In genomic region chr2:91252001-91252400, GRCm38 (mm10) we compare ENCODE assay signal across 28 mouse cellular contexts. TPM values are rescaled to one million over a fixed set of nuclear protein-coding genes. Genes with fewer than 3 reads are reported as not detected.
DNase-seq lines count a peak whose midpoint lies in the region; ATAC-seq and TF ChIP-seq lines count a peak whose summit lies in the region.
"Had no signal": no experiment of that assay in that cellular context is flagged by ENCODE, and none has a peak within 500 bp of the region (broad histone marks: within the 10 kb centered on the region; RNA-seq: fewer than 3 reads in every experiment).

No protein-coding gene starts in this region.

- peak overlapping the region; percentile 54; the same call in 1 of the 2 replicates for H3K27ac ChIP-seq in heart, embryonic 12.5 days (ENCODE audit: poor library complexity, severe bottlenecking)
- peak overlapping the region; percentile 63 for H3K27ac ChIP-seq in heart, embryonic 15.5 days
- peak overlapping the region; percentile 52 for H3K27ac ChIP-seq in heart, postnatal 0 days (ENCODE audit: low read depth)
- H3K27ac ChIP-seq: embryonic facial prominence, embryonic 10.5 days; embryonic facial prominence, embryonic 13.5 days; forebrain, embryonic 12.5 days; forebrain, embryonic 15.5 days; hindbrain, embryonic 14.5 days; hindbrain, postnatal 0 days had no signal

- 57% methylated on average over 4 of the region's 4 CpGs for WGBS in heart, embryonic 12.5 days
- 45% methylated on average over 4 of the region's 4 CpGs for WGBS in heart, embryonic 15.5 days
- WGBS in heart, postnatal 0 days, result 47% methylated on average over 4 of the region's 4 CpGs

- no peak overlapping the region for H3K4me2 ChIP-seq in heart, embryonic 12.5 days
- no peak overlapping the region for H3K4me2 ChIP-seq in heart, embryonic 15.5 days
- no peak overlapping the region for H3K4me2 ChIP-seq in heart, postnatal 0 days (ENCODE audit: low read depth, low read length)
- H3K4me2 ChIP-seq: embryonic facial prominence, embryonic 13.5 days; forebrain, embryonic 12.5 days; forebrain, embryonic 15.5 days; hindbrain, embryonic 14.5 days had no signal

- intact Hi-C loops in heart, postnatal 14 days (cut with DNase I), result no loop called here
- intact Hi-C loops in heart, postnatal 10 days (cut with DNase I), result no loop called here

- ATAC-seq in heart, embryonic 12.5 days (ENCODE audit: insufficient number of reproducible peaks, low FRiP score), result no peak
- ATAC-seq in heart, embryonic 15.5 days (replicated peaks; ENCODE audit: insufficient number of reproducible peaks, insufficient read depth, low FRiP score, low read depth), result no peak
- ATAC-seq in heart, postnatal 0 days (ENCODE audit: insufficient read depth, low read depth), result no peak
- ATAC-seq: activated CD4-positive, CD25-positive, alpha-beta regulatory T cell, adult 4 months; CD4-positive, CD25-positive, alpha-beta regulatory T cell, adult 4 months; forebrain, embryonic 15.5 days; hindbrain, postnatal 0 days; inflammation-experienced regulatory T-cells, adult 6 months; intestine, embryonic 16.5 days had no signal

- peaks cover 26% of the 10 kb centered on the region for H3K27me3 ChIP-seq in heart, embryonic 12.5 days (replicated peaks)
- H3K27me3 ChIP-seq in heart, embryonic 15.5 days, result peaks cover 3% of the 10 kb centered on the region; the same call in 1 of the 2 replicates
- 0 out of 2 replicates have a peak, but pooled peaks cover 5% of the 10 kb centered on the region for H3K27me3 ChIP-seq in heart, postnatal 0 days (ENCODE audit: control insufficient read depth, insufficient read depth, low read length)

- no peak overlapping the region for H3K9ac ChIP-seq in heart, embryonic 12.5 days
- H3K9ac ChIP-seq in heart, embryonic 15.5 days, result no peak overlapping the region
- no peak overlapping the region for H3K9ac ChIP-seq in heart, postnatal 0 days (replicated peaks; ENCODE audit: low read depth, low read length)
- H3K9ac ChIP-seq: embryonic facial prominence, embryonic 13.5 days; forebrain, embryonic 12.5 days; forebrain, embryonic 15.5 days; hindbrain, embryonic 14.5 days had no signal

- H3K36me3 ChIP-seq in heart, embryonic 12.5 days, result no peaks in the 10 kb centered on the region
- H3K36me3 ChIP-seq in heart, embryonic 15.5 days, result no peaks in the 10 kb centered on the region
- H3K36me3 ChIP-seq in heart, postnatal 0 days (replicated peaks; ENCODE audit: control insufficient read depth, insufficient read depth, low read length), result no peaks in the 10 kb centered on the region
- H3K36me3 ChIP-seq: embryonic facial prominence, embryonic 10.5 days; embryonic facial prominence, embryonic 13.5 days; forebrain, embryonic 12.5 days; forebrain, embryonic 15.5 days had no signal

- H3K9me3 ChIP-seq in heart, embryonic 12.5 days (replicated peaks), result no peaks in the 10 kb centered on the region
- no peaks in the 10 kb centered on the region for H3K9me3 ChIP-seq in heart, embryonic 15.5 days (replicated peaks)
- H3K9me3 ChIP-seq in heart, postnatal 0 days (replicated peaks; ENCODE audit: control insufficient read depth, low read length), result no peaks in the 10 kb centered on the region
- H3K9me3 ChIP-seq: embryonic facial prominence, embryonic 10.5 days; embryonic facial prominence, embryonic 13.5 days; forebrain, embryonic 12.5 days; forebrain, embryonic 15.5 days had no signal

- DNase-seq in heart, adult 11 months, result peak; percentile 65
- no peak for DNase-seq in heart, postnatal 14 days
- DNase-seq in heart, postnatal 10 days, result no peak
- DNase-seq in heart, adult 9 months (ENCODE audit: low spot score in 2 of 2), result no peak
- DNase-seq in heart, postnatal 0 days (ENCODE audit: low spot score), result no peak
- DNase-seq in kidney, postnatal 14 days, result no peak
- DNase-seq: adrenal gland, postnatal 10 days; cerebellum, adult 11 months; cerebellum, adult 2 months; cerebellum, adult 9-11 months; cerebellum, postnatal 25 days; embryo, embryonic 11 days; gastrocnemius, postnatal 10 days; kidney, adult 18-20 months; kidney, adult 9 months had no signal

- no peak for TF ChIP-seq EP300 in heart, postnatal 0 days (IDR thresholded peaks at IDR 0.05; ENCODE audit: low read depth)

- no peak overlapping the region for H3K4me3 ChIP-seq in heart, embryonic 12.5 days
- H3K4me3 ChIP-seq in heart, embryonic 15.5 days, result no peak overlapping the region
- H3K4me3 ChIP-seq in heart, postnatal 0 days (ENCODE audit: low read depth, low read length), result no peak overlapping the region
- H3K4me3 ChIP-seq: embryonic facial prominence, embryonic 10.5 days; embryonic facial prominence, embryonic 13.5 days; erythroblast, embryonic 14.5 days; forebrain, embryonic 12.5 days; forebrain, embryonic 15.5 days had no signal

- TF ChIP-seq CTCF in heart, postnatal 0 days (IDR thresholded peaks at IDR 0.05; ENCODE audit: low read depth), result no peak

- peaks cover 28% of the 10 kb centered on the region for H3K4me1 ChIP-seq in heart, embryonic 12.5 days (replicated peaks)
- peaks cover 17% of the 10 kb centered on the region for H3K4me1 ChIP-seq in heart, embryonic 15.5 days (replicated peaks)
- H3K4me1 ChIP-seq in heart, postnatal 0 days (ENCODE audit: control insufficient read depth, insufficient read depth), result 0 out of 2 replicates have a peak, but pooled peaks cover 9% of the 10 kb centered on the region

RNA-seq across cellular contexts. Expression of gene Pacsin3, which starts 3.8 kb away (rescaled TPM):
- total RNA-seq in heart, postnatal 14 days (2021), result 100 to 1,000 TPM; 106 to 109 TPM
- polyA plus RNA-seq in heart, embryonic 12.5 days (2016; fragmentation: Nextera tagmentation; extraction: Ambion mirVana), result 30.4 and 31.9 TPM in 2 replicates
- total RNA-seq in heart, postnatal 10 days (2021), result 100 to 1,000 TPM; 102 to 119 TPM
- 47.6 and 52.8 TPM in 2 replicates for polyA plus RNA-seq in heart, embryonic 15.5 days (2015; fragmentation: Nextera tagmentation; extraction: Ambion mirVana)
- total RNA-seq in heart, postnatal 0 days (2014; rRNA removed; ENCODE audit: low replicate concordance), result 104 and 128 TPM in 2 replicates
- 58.7 and 59.9 TPM in 2 replicates for polyA plus RNA-seq in heart, postnatal 0 days (2015; fragmentation: Nextera tagmentation; extraction: Ambion mirVana)
- polyA plus RNA-seq: erythroblast, embryonic 14.5 days had no signal

RNA-seq across cellular contexts. Expression of gene Arfgap2, which starts 12.8 kb away (rescaled TPM):
- total RNA-seq in heart, postnatal 14 days (2021), result 10 to 100 TPM; 59.2 to 62.4 TPM
- 73.9 and 74.2 TPM in 2 replicates for polyA plus RNA-seq in heart, embryonic 12.5 days (2016; fragmentation: Nextera tagmentation; extraction: Ambion mirVana)
- total RNA-seq in heart, postnatal 10 days (2021), result 10 to 100 TPM; 64.2 to 64.5 TPM
- 54.8 and 69.1 TPM in 2 replicates for polyA plus RNA-seq in heart, embryonic 15.5 days (2015; fragmentation: Nextera tagmentation; extraction: Ambion mirVana)
- total RNA-seq in heart, postnatal 0 days (2014; rRNA removed; ENCODE audit: low replicate concordance), result 49.9 and 56.5 TPM in 2 replicates
- 53.0 and 56.3 TPM in 2 replicates for polyA plus RNA-seq in heart, postnatal 0 days (2015; fragmentation: Nextera tagmentation; extraction: Ambion mirVana)

RNA-seq across cellular contexts. Expression of gene Ddb2, which starts 15.2 kb away (rescaled TPM):
- 1 to 10 TPM; 4.6 to 6.3 TPM for total RNA-seq in heart, postnatal 14 days (2021)
- 7.5 and 7.7 TPM in 2 replicates for polyA plus RNA-seq in heart, embryonic 12.5 days (2016; fragmentation: Nextera tagmentation; extraction: Ambion mirVana)
- 1 to 10 TPM; 5.4 to 6.7 TPM for total RNA-seq in heart, postnatal 10 days (2021)
- 8.4 and 11.3 TPM in 2 replicates for polyA plus RNA-seq in heart, embryonic 15.5 days (2015; fragmentation: Nextera tagmentation; extraction: Ambion mirVana)
- 2.2 and 6.0 TPM in 2 replicates for total RNA-seq in heart, postnatal 0 days (2014; rRNA removed; ENCODE audit: low replicate concordance)
- polyA plus RNA-seq in heart, postnatal 0 days (2015; fragmentation: Nextera tagmentation; extraction: Ambion mirVana), result 4.7 and 6.0 TPM in 2 replicates

RNA-seq across cellular contexts. Expression of gene Acp2, which starts 49.3 kb away (rescaled TPM):
- 10 to 100 TPM; 18.1 to 19.7 TPM for total RNA-seq in heart, postnatal 14 days (2021)
- 18.2 and 22.3 TPM in 2 replicates for polyA plus RNA-seq in heart, embryonic 12.5 days (2016; fragmentation: Nextera tagmentation; extraction: Ambion mirVana)
- total RNA-seq in heart, postnatal 10 days (2021), result 10 to 100 TPM; 19.1 to 23.8 TPM
- 15.2 and 17.1 TPM in 2 replicates for polyA plus RNA-seq in heart, embryonic 15.5 days (2015; fragmentation: Nextera tagmentation; extraction: Ambion mirVana)
- total RNA-seq in heart, postnatal 0 days (2014; rRNA removed; ENCODE audit: low replicate concordance), result 20.3 and 22.0 TPM in 2 replicates
- 11.2 and 11.8 TPM in 2 replicates for polyA plus RNA-seq in heart, postnatal 0 days (2015; fragmentation: Nextera tagmentation; extraction: Ambion mirVana)

RNA-seq across cellular contexts. Expression of gene Nr1h3, which starts 49.4 kb away (rescaled TPM):
- total RNA-seq in heart, postnatal 14 days (2021), result 10 to 100 TPM in 1 of 2 experiments, 1 to 10 TPM in 1; 8.6 to 11.8 TPM
- 1.2 and 2.5 TPM in 2 replicates for polyA plus RNA-seq in heart, embryonic 12.5 days (2016; fragmentation: Nextera tagmentation; extraction: Ambion mirVana)
- 1 to 10 TPM; 3.9 to 7.6 TPM for total RNA-seq in heart, postnatal 10 days (2021)
- 3.5 and 4.1 TPM in 2 replicates for polyA plus RNA-seq in heart, embryonic 15.5 days (2015; fragmentation: Nextera tagmentation; extraction: Ambion mirVana)
- total RNA-seq in heart, postnatal 0 days (2014; rRNA removed; ENCODE audit: low replicate concordance), result 3.6 and 9.8 TPM in 2 replicates
- polyA plus RNA-seq in heart, postnatal 0 days (2015; fragmentation: Nextera tagmentation; extraction: Ambion mirVana), result 2.0 and 2.6 TPM in 2 replicates
